Mouse (Mus musculus) MEL (cell line): Measurements from ENCODE around the gene Plekhg5.

Experiments
- CTCF ChIP-seq, 3 experiments: IDR thresholded peaks in 2 of 3; conservative IDR thresholded peaks in 1 of 3; 2 replicates each; pipeline ENCODE4 v1.5.1; 2011 to 2012; ENCODE audit warnings: low read length in 3 of 3, low read depth in 2 of 3, mild to moderate bottlenecking in 2 of 3, improper control_type of control experiment in 1 of 3, inconsistent platforms in 1 of 3, mixed read lengths in 1 of 3, moderate library complexity in 1 of 3; ENCODE audit not compliant: control insufficient read depth in 1 of 3, insufficient read depth in 1 of 3, poor library complexity in 1 of 3, severe bottlenecking in 1 of 3
- ETS1 ChIP-seq: IDR thresholded peaks from 2 replicates; pipeline ENCODE4 v1.6.1; 2012; ENCODE audit warnings: low read depth, mild to moderate bottlenecking, inconsistent platforms, low read length, improper control_type of control experiment, moderate library complexity
- SMC3 ChIP-seq: IDR thresholded peaks from 2 replicates; pipeline ENCODE4 v1.6.1; 2011; ENCODE audit warnings: low read depth, low read length, improper control_type of control experiment

- TF ChIP-seq SMC3: no peak
- TF ChIP-seq CTCF (IDR thresholded peaks at IDR 0.05 in 2 of 3, conservative IDR thresholded peaks at IDR 0.05 in 1 of 3; ENCODE audit: control insufficient read depth in 1 of 3, insufficient read depth in 1 of 3, low read depth in 2 of 3, low read length in 3 of 3, poor library complexity in 1 of 3, severe bottlenecking in 1 of 3): peak in 2 of 3 experiments; percentile 9 to 26; a peak in 2 of 6 replicates
- TF ChIP-seq ETS1: no peak
These were observed 34.4 kb downstream of the Plekhg5 start for GRCm38 (mm10) chr4:152106746-152107145.
